Mouse (Mus musculus) hindbrain, embryonic 11.5 days (tissue): ENCODE data around the gene Tinf2. TPM values are rescaled to one million over a fixed set of nuclear protein-coding genes. Genes with fewer than 3 reads are reported as not detected.

ENCODE experiments used
- ATAC-seq: fragments of 200-750 bp; cut with Nextera tagmentation; 2 replicates; pipeline ENCODE4 v1.8.0; 2017; ENCODE audit warnings: mild to moderate bottlenecking, moderate TSS enrichment, moderate library complexity; ENCODE audit not compliant: low FRiP score
- DNase-seq: peaks from one replicate; pipeline ENCODE4 v3.0.0-alpha.2; 2015; ENCODE audit warnings: low spot score
- H3K27ac ChIP-seq: fragments of 300-500 bp; sonication (generic); 2 replicates; pipeline ENCODE4 v1.5.1; 2014; ENCODE audit warnings: mild to moderate bottlenecking, low read depth, low read length
- H3K27me3 ChIP-seq: fragments of 300-500 bp; sonication (generic); 2 replicates; pipeline ENCODE4 v1.6.1; 2014; ENCODE audit warnings: mild to moderate bottlenecking, low read length, moderate library complexity, mixed read lengths; ENCODE audit not compliant: control insufficient read depth, insufficient read depth
- H3K36me3 ChIP-seq: fragments of 300-500 bp; sonication (generic); 2 replicates; pipeline ENCODE4 v1.6.1; 2014; ENCODE audit warnings: mild to moderate bottlenecking, low read length, moderate library complexity, mixed read lengths; ENCODE audit not compliant: control insufficient read depth, insufficient read depth
- H3K4me1 ChIP-seq: fragments of 300-500 bp; sonication (generic); replicated peaks from 2 replicates; pipeline ENCODE4 v1.6.1; 2014; ENCODE audit warnings: low read length, mixed read lengths; ENCODE audit not compliant: control insufficient read depth, insufficient read depth
- H3K4me2 ChIP-seq: fragments of 300-500 bp; sonication (generic); replicated peaks from 2 replicates; pipeline ENCODE4 v1.6.1; 2014; ENCODE audit warnings: mild to moderate bottlenecking, low read depth, low read length
- H3K4me3 ChIP-seq: fragments of 300-500 bp; sonication (generic); 2 replicates; pipeline ENCODE4 v1.5.1; 2014; ENCODE audit warnings: low read depth, low read length
- H3K9ac ChIP-seq: fragments of 300-500 bp; sonication (generic); 2 replicates; pipeline ENCODE4 v1.6.1; 2014; ENCODE audit warnings: low read depth, low read length
- H3K9me3 ChIP-seq: fragments of 300-500 bp; sonication (generic); 2 replicates; pipeline ENCODE4 v1.6.1; 2016; ENCODE audit warnings: low read length; ENCODE audit not compliant: control insufficient read depth
- WGBS: fragments of 180-500 bp; shearing (Covaris S2); extraction: QIAGEN DNeasy Blood & Tissue Kit; methylation state at CpG from one replicate; pipeline ENCODE4 v1.1.7; 2014; 5-methylcytosine and 5-hydroxymethylcytosine counted together
- polyA plus RNA-seq: library from polyadenylated mRNA; unstranded; fragments of >200 nt; fragmentation: Nextera tagmentation; extraction: Ambion mirVana; gene quantifications from 2 replicates; pipeline ENCODE4 v1.2.1, GENCODE M21; 2014

Gene Tinf2
- polyA plus RNA-seq, 1 experiment from 2014 or later, result 52.7 TPM

DNA sequence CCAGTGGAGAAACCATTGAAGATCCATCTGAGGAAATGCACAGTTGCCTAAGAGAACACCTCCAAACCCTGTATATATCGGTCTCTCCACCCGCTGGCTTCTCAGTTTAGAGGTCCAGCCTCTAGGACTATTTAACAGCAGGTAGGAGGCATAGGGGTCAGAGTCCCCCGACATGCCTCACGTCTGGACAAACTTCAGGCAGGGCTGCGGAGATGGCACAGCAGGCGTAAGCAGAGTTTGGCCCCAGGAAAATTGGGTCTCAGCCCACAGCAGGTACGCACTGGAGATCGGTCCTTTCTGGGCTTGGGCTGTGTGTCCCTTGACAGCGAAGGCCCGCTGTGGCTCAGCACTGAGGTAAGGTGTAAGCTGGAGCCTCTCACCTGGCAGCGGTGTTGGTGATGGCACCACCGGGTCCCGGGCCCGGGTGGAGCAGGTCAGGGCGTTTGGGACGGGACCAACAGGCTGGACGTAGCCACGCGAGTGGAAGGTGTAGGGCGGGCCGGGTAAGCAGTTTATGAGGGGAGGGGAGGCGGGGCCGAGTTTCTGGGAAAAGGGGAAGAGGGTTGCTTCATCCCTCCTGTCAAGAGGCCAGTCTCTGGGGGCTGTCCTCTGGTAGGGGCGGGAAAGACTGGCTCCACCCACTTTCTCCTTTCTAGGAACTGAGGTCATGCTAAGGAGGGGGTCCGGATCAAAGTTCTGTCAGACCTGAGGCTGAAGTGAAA is 31.5 kb upstream of the Tinf2 start:
- Histone ChIP-seq H3K9ac (no peak overlapping the region), H3K36me3 (no peaks in the 10 kb centered on the region), H3K4me2 (0 out of 2 replicates have a peak overlapping the region, but pooled peaks have one; percentile 7), H3K4me3 (no peak overlapping the region), H3K27me3 (peaks cover 8% of the 10 kb centered on the region), H3K9me3 (no peaks in the 10 kb centered on the region), H3K27ac (no peak overlapping the region), H3K4me1 (no peaks in the 10 kb centered on the region)
- no peak for ATAC-seq
- WGBS, result 14% methylated on average over 25 of the region's 25 CpGs
- DNase-seq, result no peak

DNA sequence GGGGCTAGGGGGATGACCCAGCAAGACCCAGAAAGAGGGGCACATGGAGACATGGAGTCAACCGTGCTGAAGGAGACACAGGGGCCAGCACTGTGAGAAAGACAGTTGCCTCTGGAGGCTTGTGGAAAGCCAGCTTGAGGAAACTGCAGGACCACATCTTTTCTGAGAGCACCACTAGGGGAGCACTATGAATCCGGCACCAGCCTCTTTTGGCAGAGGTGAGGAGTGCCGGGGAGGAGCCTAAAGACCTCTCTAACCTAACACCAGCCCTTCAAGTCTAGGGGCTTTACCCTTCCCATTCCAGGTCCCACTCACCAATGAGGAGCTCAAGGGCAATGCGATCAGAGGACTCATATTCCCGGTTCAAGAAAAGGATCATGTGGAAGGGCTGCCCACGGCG is 30.2 kb upstream of the Tinf2 start:
- Histone ChIP-seq H3K27ac (no peak overlapping the region), H3K36me3 (no peaks in the 10 kb centered on the region), H3K4me2 (no peak overlapping the region), H3K4me3 (no peak overlapping the region), H3K9ac (no peak overlapping the region), H3K4me1 (no peaks in the 10 kb centered on the region), H3K27me3 (peaks cover 8% of the 10 kb centered on the region), H3K9me3 (no peaks in the 10 kb centered on the region)
- WGBS, result 69% methylated on average over 7 of the region's 7 CpGs
- no peak for DNase-seq
- no peak for ATAC-seq

DNA sequence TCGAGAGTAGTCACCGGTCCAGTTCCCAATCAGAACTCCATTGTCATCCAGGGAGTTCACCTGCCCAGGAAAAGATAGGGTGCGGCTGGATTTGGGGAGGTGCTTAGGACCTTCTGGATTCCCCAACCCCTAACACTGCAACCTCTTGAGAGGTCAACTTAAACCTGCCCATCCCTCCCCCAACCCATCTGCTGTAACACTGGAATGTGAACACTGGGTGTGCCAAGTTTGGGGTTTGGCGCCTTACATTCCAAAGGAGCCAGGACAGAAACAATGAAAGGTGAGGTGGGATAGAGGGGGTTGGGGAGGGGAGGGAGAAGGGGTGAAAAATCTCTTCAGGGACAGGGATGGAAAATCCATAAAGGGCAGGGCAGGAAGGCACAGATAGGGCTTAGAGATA is 27.9 kb upstream of the Tinf2 start:
- no peak overlapping the region for H3K9ac ChIP-seq
- DNase-seq, result no peak
- H3K4me3 ChIP-seq, result no peak overlapping the region
- no peak overlapping the region for H3K27ac ChIP-seq
- no peak for ATAC-seq
- H3K4me1 ChIP-seq, result no peaks in the 10 kb centered on the region
- WGBS, result 87% methylated on average over 4 of the region's 4 CpGs
- H3K4me2 ChIP-seq, result no peak overlapping the region
- H3K36me3 ChIP-seq, result no peaks in the 10 kb centered on the region
- no peaks in the 10 kb centered on the region for H3K9me3 ChIP-seq
- peaks cover 8% of the 10 kb centered on the region for H3K27me3 ChIP-seq

DNA sequence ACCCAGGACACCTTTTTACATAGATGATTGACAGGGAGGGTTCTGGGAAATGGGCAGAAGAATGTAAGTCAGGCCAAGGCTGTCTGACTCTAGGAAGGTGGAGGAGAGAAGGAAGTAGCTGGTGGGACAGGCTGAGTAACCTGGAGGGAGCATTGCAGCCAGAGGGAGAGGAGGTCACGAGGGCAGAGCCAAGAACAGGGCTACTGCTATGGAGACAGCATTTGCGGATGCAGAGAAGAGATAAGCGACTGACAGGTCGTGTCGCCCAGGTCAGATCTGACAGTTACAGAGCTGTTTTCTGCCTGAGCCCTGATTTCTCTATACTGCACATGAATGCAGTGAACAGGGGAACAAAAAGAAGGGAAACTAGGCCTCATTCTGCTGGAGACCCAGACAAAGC is 25.8 kb upstream of the Tinf2 start:
- H3K9ac ChIP-seq, result no peak overlapping the region
- H3K4me1 ChIP-seq, result no peaks in the 10 kb centered on the region
- ATAC-seq (no peak), DNase-seq (no peak)
- H3K36me3 ChIP-seq, result no peaks in the 10 kb centered on the region
- no peak overlapping the region for H3K4me3 ChIP-seq
- H3K9me3 ChIP-seq, result no peaks in the 10 kb centered on the region
- H3K27me3 ChIP-seq, result peaks cover 2% of the 10 kb centered on the region; the same call in 1 of the 2 replicates
- WGBS, result 87% methylated on average over 5 of the region's 5 CpGs
- no peak overlapping the region for H3K27ac ChIP-seq
- H3K4me2 ChIP-seq, result no peak overlapping the region

DNA sequence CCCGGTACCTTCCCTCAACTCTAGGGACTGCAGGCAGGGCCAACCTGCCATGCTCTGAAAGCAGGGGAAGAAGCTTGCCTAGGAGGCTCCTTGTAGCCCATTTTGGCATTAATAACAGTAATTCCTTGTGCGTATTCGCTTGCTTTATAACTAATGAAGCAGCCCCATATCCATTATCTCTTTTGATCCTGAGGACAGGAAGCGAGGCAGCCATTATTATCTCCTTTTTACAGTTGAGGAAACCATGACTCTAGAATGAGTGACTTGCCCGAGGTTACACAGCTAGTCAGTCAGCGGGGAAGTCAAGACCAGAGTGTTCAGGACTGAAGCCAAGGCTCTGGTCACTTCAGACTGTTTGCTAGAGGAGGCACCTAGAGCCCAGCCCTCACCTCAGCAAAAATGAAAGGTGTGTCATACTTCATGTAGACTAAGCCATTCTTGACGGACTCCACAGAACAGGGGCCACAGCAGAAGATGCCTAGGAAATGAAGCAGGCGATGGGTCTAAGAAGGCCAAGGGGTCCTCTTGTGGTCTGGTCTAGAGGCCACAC is 24.5 kb upstream of the Tinf2 start:
- Histone ChIP-seq H3K27ac (no peak overlapping the region), H3K9ac (no peak overlapping the region), H3K27me3 (peaks cover 2% of the 10 kb centered on the region; the same call in 1 of the 2 replicates), H3K4me3 (no peak overlapping the region), H3K36me3 (no peaks in the 10 kb centered on the region), H3K4me1 (no peaks in the 10 kb centered on the region), H3K9me3 (no peaks in the 10 kb centered on the region), H3K4me2 (no peak overlapping the region)
- DNase-seq, result no peak
- 91% methylated on average over 8 of the region's 8 CpGs for WGBS
- ATAC-seq, result no peak

DNA sequence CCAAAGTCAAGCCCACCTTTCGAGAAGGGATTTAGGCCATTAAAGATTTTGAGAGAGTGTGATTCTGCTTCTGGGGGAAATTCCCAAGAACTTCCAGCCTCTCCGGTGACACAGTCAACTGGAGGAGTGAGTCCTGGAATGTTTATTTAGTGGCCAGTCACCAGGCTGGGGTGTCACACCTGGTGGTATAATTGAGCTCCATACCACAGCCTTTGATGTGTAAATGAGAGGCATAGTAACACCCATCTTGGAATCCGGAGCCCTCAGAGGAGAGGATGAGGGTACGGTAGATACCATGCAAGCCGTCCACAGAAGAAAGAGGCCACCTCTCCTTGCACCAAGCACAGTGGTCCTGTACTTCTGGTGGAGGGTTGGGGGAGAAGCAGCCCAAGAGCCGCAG is 21.1 kb upstream of the Tinf2 start:
- H3K36me3 ChIP-seq, result no peaks in the 10 kb centered on the region
- WGBS, result 69% methylated on average over 6 of the region's 6 CpGs
- H3K4me1 ChIP-seq, result no peaks in the 10 kb centered on the region
- no peak overlapping the region for H3K9ac ChIP-seq
- no peak for DNase-seq
- H3K27me3 ChIP-seq, result no peaks in the 10 kb centered on the region
- no peak overlapping the region for H3K4me3 ChIP-seq
- H3K27ac ChIP-seq, result no peak overlapping the region
- H3K4me2 ChIP-seq, result no peak overlapping the region
- no peak for ATAC-seq
- no peaks in the 10 kb centered on the region for H3K9me3 ChIP-seq

DNA sequence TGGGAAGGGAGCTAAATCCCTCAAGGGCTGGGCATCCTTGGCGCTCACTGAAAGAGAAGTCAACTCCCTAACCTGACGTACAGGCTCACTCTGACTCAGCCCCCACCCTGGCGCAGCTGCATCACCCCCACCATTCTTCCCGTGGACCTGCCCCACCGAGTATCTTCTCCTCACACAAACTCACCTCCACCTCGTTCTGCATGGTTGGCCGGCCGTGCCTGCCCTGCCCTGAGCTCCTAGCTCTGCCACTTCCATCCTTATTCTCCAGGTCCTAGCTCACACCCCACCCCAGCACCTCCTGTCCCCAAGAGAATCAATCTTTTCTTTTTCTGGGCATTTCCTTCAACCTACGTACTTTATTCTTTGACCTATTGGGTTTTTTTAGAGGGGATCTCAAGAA is 19.5 kb upstream of the Tinf2 start:
- no peak overlapping the region for H3K4me3 ChIP-seq
- no peak for ATAC-seq
- 74% methylated on average over 9 of the region's 9 CpGs for WGBS

DNA sequence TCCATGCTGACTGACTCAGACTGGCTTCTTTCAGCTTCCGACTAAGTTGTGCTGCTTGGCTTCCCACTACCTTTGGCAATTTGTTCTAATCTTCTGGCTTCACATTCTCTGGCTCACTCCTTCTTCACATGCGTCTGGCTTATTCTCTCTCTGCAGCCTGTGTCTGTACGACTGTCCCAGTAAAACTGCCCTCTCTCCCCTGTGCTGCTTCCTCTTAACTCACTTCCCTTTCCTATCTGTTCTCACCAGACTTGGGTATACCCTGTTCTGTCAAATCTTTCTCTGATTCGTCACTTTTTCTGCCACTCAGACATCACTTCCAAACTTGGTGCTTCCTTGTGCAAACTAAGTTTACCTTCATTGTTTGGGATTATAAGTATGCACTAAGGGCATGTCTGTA is 15.6 kb upstream of the Tinf2 start:
- no peak overlapping the region for H3K4me2 ChIP-seq
- WGBS, result 87% methylated on average over 4 of the region's 4 CpGs
- H3K9ac ChIP-seq, result no peak overlapping the region
- ATAC-seq, result no peak
- no peak overlapping the region for H3K27ac ChIP-seq
- H3K27me3 ChIP-seq, result no peaks in the 10 kb centered on the region
- no peaks in the 10 kb centered on the region for H3K36me3 ChIP-seq
- H3K9me3 ChIP-seq, result no peaks in the 10 kb centered on the region
- no peaks in the 10 kb centered on the region for H3K4me1 ChIP-seq
- no peak for DNase-seq
- no peak overlapping the region for H3K4me3 ChIP-seq

More for the DNA sequence above, 19.5 kb upstream of the Tinf2 start:
- no peaks in the 10 kb centered on the region for H3K9me3 ChIP-seq
- DNase-seq, result no peak
- no peaks in the 10 kb centered on the region for H3K36me3 ChIP-seq
- no peak overlapping the region for H3K27ac ChIP-seq
- no peaks in the 10 kb centered on the region for H3K4me1 ChIP-seq
- no peaks in the 10 kb centered on the region for H3K27me3 ChIP-seq
- no peak overlapping the region for H3K9ac ChIP-seq
- no peak overlapping the region for H3K4me2 ChIP-seq

DNA sequence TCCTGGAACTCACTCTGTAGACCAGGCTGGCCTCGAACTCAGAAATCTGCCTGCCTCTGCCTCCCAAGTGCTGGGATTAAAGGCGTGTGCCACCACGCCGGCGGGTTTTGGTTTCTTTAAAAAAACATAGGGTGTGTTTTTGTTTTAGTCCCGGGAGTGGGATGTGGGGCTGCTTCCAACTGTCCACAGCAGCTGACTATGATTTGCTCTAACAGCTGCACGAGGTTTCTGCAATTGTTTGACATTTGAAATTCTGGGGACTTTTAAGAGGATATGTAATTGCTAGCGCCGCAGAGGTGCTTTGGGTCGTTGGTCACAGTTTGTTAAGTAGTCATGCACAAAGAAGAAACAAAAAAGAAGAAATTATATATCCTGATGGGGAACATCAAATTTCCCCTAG is 7.8 kb upstream of the Tinf2 start:
- no peak for DNase-seq
- no peak overlapping the region for H3K4me3 ChIP-seq
- H3K4me1 ChIP-seq, result no peaks in the 10 kb centered on the region
- no peaks in the 10 kb centered on the region for H3K27me3 ChIP-seq
- WGBS, result 81% methylated on average over 10 of the region's 10 CpGs
- no peaks in the 10 kb centered on the region for H3K36me3 ChIP-seq
- H3K27ac ChIP-seq, result no peak overlapping the region
- H3K4me2 ChIP-seq, result no peak overlapping the region
- H3K9ac ChIP-seq, result no peak overlapping the region
- ATAC-seq, result no peak
- no peaks in the 10 kb centered on the region for H3K9me3 ChIP-seq
